Comparison of ENCODE assay signal across 9 mouse cellular contexts in the genomic region with DNA sequence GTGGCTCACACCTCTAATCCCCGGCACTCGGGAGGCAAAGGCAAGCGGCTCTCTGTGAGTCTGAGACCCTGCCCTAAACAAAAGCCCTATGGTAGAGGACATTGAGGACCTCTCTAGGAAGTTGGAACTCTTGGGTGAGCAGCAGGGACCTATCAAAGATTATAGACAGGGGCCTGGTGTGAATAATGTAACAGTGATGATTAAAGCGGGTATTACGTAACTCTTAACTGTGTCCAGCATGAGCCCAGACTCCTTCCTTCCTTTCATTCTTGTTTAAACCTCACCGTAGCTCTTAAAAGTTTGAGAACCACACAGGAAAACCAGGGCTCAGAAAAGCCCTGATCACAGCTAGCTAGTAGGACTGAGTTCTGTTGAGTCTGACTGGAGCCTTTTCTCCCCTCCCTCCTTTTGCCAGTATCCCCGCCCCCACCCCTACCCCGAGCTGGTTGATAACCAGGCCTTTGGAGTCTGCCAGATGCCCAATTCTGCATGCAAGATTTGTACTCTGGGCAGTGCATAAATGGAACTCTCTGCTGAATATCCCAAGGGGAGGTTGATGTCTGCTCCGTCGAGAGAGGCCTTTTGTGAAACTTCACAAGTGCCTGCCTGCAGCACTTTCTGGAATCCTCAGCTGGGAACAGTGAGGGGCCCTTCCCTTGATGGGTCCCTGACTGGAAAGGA. TPM values are rescaled to one million over a fixed set of nuclear protein-coding genes. Genes with fewer than 3 reads are reported as not detected.
DNase-seq lines count a peak whose midpoint lies in the region; ATAC-seq lines count a peak whose summit lies in the region.
"Had no signal": no experiment of that assay in that cellular context is flagged by ENCODE, and none has a peak within 500 bp of the region (broad histone marks: within the 10 kb centered on the region; RNA-seq: fewer than 3 reads in every experiment).

No protein-coding gene starts in this region.

- H3K27me3 ChIP-seq in hindbrain, embryonic 14.5 days (ENCODE audit: control insufficient read depth, insufficient read depth, low read length) = no peaks in the 10 kb centered on the region
- no peaks in the 10 kb centered on the region for H3K27me3 ChIP-seq in midbrain, embryonic 13.5 days

- H3K9me3 ChIP-seq in hindbrain, embryonic 14.5 days (ENCODE audit: control insufficient read depth, low read length) = no peaks in the 10 kb centered on the region
- H3K9me3 ChIP-seq in midbrain, embryonic 13.5 days = no peaks in the 10 kb centered on the region

- no peak overlapping the region for H3K9ac ChIP-seq in hindbrain, embryonic 14.5 days
- H3K9ac ChIP-seq in midbrain, embryonic 13.5 days (replicated peaks) = 0 out of 2 replicates have a peak overlapping the region, but pooled peaks have one; percentile 39

- H3K4me3 ChIP-seq in hindbrain, embryonic 14.5 days (replicated peaks; ENCODE audit: low read length) = no peak overlapping the region
- H3K4me3 ChIP-seq in midbrain, embryonic 13.5 days (replicated peaks) = no peak overlapping the region
- H3K4me3 ChIP-seq: erythroblast, embryonic 14.5 days had no signal

- 0 out of 2 replicates have a peak, but pooled peaks have one; percentile 8 for ATAC-seq in frontal cortex, adult (ENCODE audit: low TSS enrichment)
- peak; percentile 35; the same call in 1 of the 2 replicates for ATAC-seq in hindbrain, embryonic 14.5 days (ENCODE audit: low FRiP score)
- 0 out of 2 replicates have a peak, but pooled peaks have one; percentile 41 for ATAC-seq in midbrain, embryonic 13.5 days
- ATAC-seq in inflammation-experienced regulatory T-cells, adult 6 months = no peak

- WGBS in hindbrain, embryonic 14.5 days = 46% methylated on average over 10 of the region's 10 CpGs
- 37% methylated on average over 10 of the region's 10 CpGs for WGBS in midbrain, embryonic 13.5 days

- peaks cover 24% of the 10 kb centered on the region for H3K4me1 ChIP-seq in hindbrain, embryonic 14.5 days (replicated peaks; ENCODE audit: control insufficient read depth, insufficient read depth, low read length)
- peaks cover 46% of the 10 kb centered on the region for H3K4me1 ChIP-seq in midbrain, embryonic 13.5 days (replicated peaks)

- no peak overlapping the region for H3K4me2 ChIP-seq in hindbrain, embryonic 14.5 days (replicated peaks)
- H3K4me2 ChIP-seq in midbrain, embryonic 13.5 days (replicated peaks) = peak overlapping the region; percentile 16

- H3K27ac ChIP-seq in hindbrain, embryonic 14.5 days = peak overlapping the region; percentile 68
- H3K27ac ChIP-seq in midbrain, embryonic 13.5 days = peak overlapping the region; percentile 77

- no peak for DNase-seq in frontal cortex, postnatal 25 days (ENCODE audit: low spot score in 2 of 2)
- DNase-seq in fibroblast of lung, adult 2 months (ENCODE audit: low read depth) = peak; percentile 36
- peak; percentile 36 for DNase-seq in hindbrain, embryonic 14.5 days (ENCODE audit: low spot score)
- no peak for DNase-seq in gastrocnemius, postnatal 4 days (ENCODE audit: low spot score in 2 of 2)
- DNase-seq in thymus, postnatal 25 days = no peak

- no peaks in the 10 kb centered on the region for H3K36me3 ChIP-seq in hindbrain, embryonic 14.5 days (replicated peaks; ENCODE audit: control insufficient read depth, insufficient read depth)
- H3K36me3 ChIP-seq in midbrain, embryonic 13.5 days = no peaks in the 10 kb centered on the region

RNA-seq across cellular contexts. Expression of a gene that starts 4.6 kb away (rescaled TPM):
- polyA plus RNA-seq in hindbrain, embryonic 14.5 days (2014; fragmentation: Nextera tagmentation; extraction: Ambion mirVana) = 16.2 and 18.0 TPM in 2 replicates
- 8.6 and 10.5 TPM in 2 replicates for polyA plus RNA-seq in midbrain, embryonic 13.5 days (2015; fragmentation: Nextera tagmentation; extraction: Ambion mirVana)
- 10 to 100 TPM; 46.2 to 53.8 TPM for total RNA-seq in gastrocnemius, postnatal 4 days (2021)
- 10 to 100 TPM in 1 of 3 experiments, 1 to 10 TPM in 2; 7.3 to 10.0 (median 8.0) TPM for polyA plus RNA-seq in inflammation-experienced regulatory T-cells, adult 6 months (2017; shearing (Covaris generic))

RNA-seq across cellular contexts. Expression of a gene that starts 27.3 kb away (rescaled TPM):
- 0.79 TPM in 1 of 2 replicates, not detected in the other for polyA plus RNA-seq in hindbrain, embryonic 14.5 days (2014; fragmentation: Nextera tagmentation; extraction: Ambion mirVana)
- 0.32 TPM in 1 of 2 replicates, not detected in the other for polyA plus RNA-seq in midbrain, embryonic 13.5 days (2015; fragmentation: Nextera tagmentation; extraction: Ambion mirVana)
- total RNA-seq in gastrocnemius, postnatal 4 days (2021) = not detected
- 1 to 10 TPM; 2.6 to 7.4 (median 6.1) TPM for polyA plus RNA-seq in inflammation-experienced regulatory T-cells, adult 6 months (2017; shearing (Covaris generic))
- polyA plus RNA-seq: erythroblast, embryonic 14.5 days had no signal

RNA-seq across cellular contexts. Expression of a gene that starts 29.9 kb away (rescaled TPM):
- 80.8 and 87.1 TPM in 2 replicates for polyA plus RNA-seq in hindbrain, embryonic 14.5 days (2014; fragmentation: Nextera tagmentation; extraction: Ambion mirVana)
- 116 and 117 TPM in 2 replicates for polyA plus RNA-seq in midbrain, embryonic 13.5 days (2015; fragmentation: Nextera tagmentation; extraction: Ambion mirVana)
- 10 to 100 TPM; 26.0 to 31.7 TPM for total RNA-seq in gastrocnemius, postnatal 4 days (2021)
- polyA plus RNA-seq in inflammation-experienced regulatory T-cells, adult 6 months (2017; shearing (Covaris generic)) = 10 to 100 TPM; 29.8 to 58.3 (median 53.4) TPM

RNA-seq across cellular contexts. Expression of a gene that starts 48.7 kb away (rescaled TPM):
- 13.0 and 14.0 TPM in 2 replicates for polyA plus RNA-seq in hindbrain, embryonic 14.5 days (2014; fragmentation: Nextera tagmentation; extraction: Ambion mirVana)
- polyA plus RNA-seq in midbrain, embryonic 13.5 days (2015; fragmentation: Nextera tagmentation; extraction: Ambion mirVana) = 12.8 and 14.6 TPM in 2 replicates
- 10 to 100 TPM; 24.0 to 25.9 TPM for total RNA-seq in gastrocnemius, postnatal 4 days (2021)
- 1 to 10 TPM; 1.1 to 2.1 (median 1.5) TPM for polyA plus RNA-seq in inflammation-experienced regulatory T-cells, adult 6 months (2017; shearing (Covaris generic))

Comparison
In these comparisons a context has a peak if more than half of its experiments do, and no peak if none do; other contexts are left out.
1. DNase-seq: peak in fibroblast of lung, adult 2 months (single experiment) and hindbrain, embryonic 14.5 days (single experiment); none in frontal cortex, postnatal 25 days (0 of 2), gastrocnemius, postnatal 4 days (0 of 2) and thymus, postnatal 25 days (single experiment).